Mouse (Mus musculus): Measurements from ENCODE around the gene Mycbp2. TPM values are rescaled to one million over a fixed set of nuclear protein-coding genes. Genes with fewer than 3 reads are reported as not detected.

Mycbp2 gene
- total and polyA plus RNA-seq, 3 experiments, result 12.6 to 27.5 (median 26.6) TPM

DNA sequence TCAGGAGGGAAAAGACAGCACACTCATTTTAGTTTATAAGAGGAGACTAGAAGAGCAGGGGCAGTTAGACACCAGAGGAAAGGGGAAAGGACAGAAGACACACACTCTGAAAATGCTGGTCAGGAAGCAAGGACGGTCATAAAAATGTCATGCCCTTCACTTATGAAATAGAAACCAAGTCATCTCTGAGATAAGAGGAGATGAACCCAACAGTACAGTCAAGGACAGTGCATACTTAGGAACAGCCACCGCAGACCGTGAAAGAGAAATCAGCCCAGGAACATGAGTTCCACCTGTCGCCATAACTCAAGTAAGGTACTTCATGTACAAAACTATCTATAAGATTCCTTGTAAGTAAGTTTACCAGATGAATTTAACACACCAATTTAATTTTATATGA lies 33.7 kb downstream of the Mycbp2 start:
- Histone ChIP-seq H3K27ac (no peak overlapping the region), H3K27me3 (ENCODE audit: control insufficient read depth, insufficient read depth, low read length) (no peaks in the 10 kb centered on the region), H3K4me1 (ENCODE audit: control insufficient read depth, insufficient read depth, low read length) (no peaks in the 10 kb centered on the region), H3K9ac (ENCODE audit: low read depth, low read length) (no peak overlapping the region), H3K4me3 (no peak overlapping the region), H3K79me2 (replicated peaks; ENCODE audit: control insufficient read depth, insufficient read depth, low read length) (no peaks in the 10 kb centered on the region; the same call in 1 of the 2 replicates), H3K36me3 (ENCODE audit: control insufficient read depth, insufficient read depth, low read length) (no peaks in the 10 kb centered on the region; the same call in none of the 2 replicates)
- no peak for DNase-seq
- TF ChIP-seq EP300 (IDR thresholded peaks at IDR 0.05; ENCODE audit: insufficient read depth, low read depth, low read length) (no peak), POLR2A (IDR thresholded peaks at IDR 0.05; ENCODE audit: insufficient read depth, low read depth, low read length) (no peak), CTCF (IDR thresholded peaks at IDR 0.05) (no peak)
- intact Hi-C loops (cut with DNase I), result no loop called here
- 96% methylated on average over 4 of the region's 4 CpGs for WGBS

DNA sequence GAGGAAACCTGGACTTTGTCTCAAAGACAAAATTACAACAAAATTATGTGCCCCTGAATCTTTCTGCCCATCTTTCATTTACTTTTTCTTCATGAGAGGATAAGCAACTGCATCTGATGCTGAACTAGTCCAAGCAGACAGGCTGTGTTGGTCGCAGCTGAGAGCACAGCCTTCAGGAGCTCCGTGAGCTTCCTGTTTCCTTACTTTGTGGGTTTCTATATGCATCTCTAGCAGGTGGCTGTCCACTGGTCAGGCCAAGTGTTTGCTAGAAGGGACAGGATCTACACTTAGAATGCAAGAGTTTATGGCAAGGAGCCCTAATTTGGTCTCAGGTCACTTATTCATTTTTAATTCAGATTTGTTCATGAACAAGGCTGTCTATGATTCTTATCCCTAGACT lies 50.4 kb downstream of the Mycbp2 start:
- H3K36me3 ChIP-seq (ENCODE audit: control insufficient read depth, insufficient read depth, low read length), result no peaks in the 10 kb centered on the region; the same call in 1 of the 2 replicates
- H3K79me2 ChIP-seq (replicated peaks; ENCODE audit: control insufficient read depth, insufficient read depth, low read length), result no peaks in the 10 kb centered on the region
- no peaks in the 10 kb centered on the region for H3K4me1 ChIP-seq (ENCODE audit: control insufficient read depth, insufficient read depth, low read length)
- 88% methylated on average over 2 of the region's 2 CpGs for WGBS
- H3K4me3 ChIP-seq, result no peak overlapping the region
- intact Hi-C loops (cut with DNase I), result no loop called here
- H3K27me3 ChIP-seq (ENCODE audit: control insufficient read depth, insufficient read depth, low read length), result no peaks in the 10 kb centered on the region
- TF ChIP-seq EP300 (IDR thresholded peaks at IDR 0.05; ENCODE audit: insufficient read depth, low read depth, low read length) (no peak), POLR2A (IDR thresholded peaks at IDR 0.05; ENCODE audit: insufficient read depth, low read depth, low read length) (no peak), CTCF (IDR thresholded peaks at IDR 0.05) (no peak)
- DNase-seq, result no peak
- H3K9ac ChIP-seq (ENCODE audit: low read depth, low read length), result no peak overlapping the region
- H3K27ac ChIP-seq, result no peak overlapping the region

DNA sequence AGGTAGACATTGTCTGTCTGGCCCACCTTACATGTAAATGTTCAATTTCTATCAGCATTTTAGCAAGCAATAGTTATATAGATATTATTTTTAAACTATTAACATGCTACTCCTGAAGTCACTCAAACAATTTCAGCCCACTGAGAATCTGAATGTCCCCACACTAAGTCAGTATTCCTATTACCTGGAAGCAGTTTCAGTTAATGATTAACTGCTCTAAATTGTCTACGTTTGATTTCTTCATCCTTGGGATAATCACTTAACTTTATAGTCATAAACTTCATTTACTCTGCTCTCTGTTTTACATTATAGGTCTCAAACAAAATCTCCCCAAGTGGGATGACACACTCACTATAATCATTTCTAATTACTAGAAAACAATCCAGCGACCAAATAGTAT lies 60.0 kb downstream of the Mycbp2 start:
- Histone ChIP-seq H3K4me3 (no peak overlapping the region), H3K9ac (ENCODE audit: low read depth, low read length) (no peak overlapping the region), H3K4me1 (ENCODE audit: control insufficient read depth, insufficient read depth, low read length) (no peaks in the 10 kb centered on the region), H3K27ac (no peak overlapping the region), H3K36me3 (ENCODE audit: control insufficient read depth, insufficient read depth, low read length) (peaks cover 2% of the 10 kb centered on the region), H3K79me2 (replicated peaks; ENCODE audit: control insufficient read depth, insufficient read depth, low read length) (no peaks in the 10 kb centered on the region), H3K27me3 (ENCODE audit: control insufficient read depth, insufficient read depth, low read length) (no peaks in the 10 kb centered on the region)
- no peak for DNase-seq
- WGBS, result 92% methylated on average over 2 of the region's 2 CpGs
- intact Hi-C loops (cut with DNase I), result no loop called here
- TF ChIP-seq CTCF (IDR thresholded peaks at IDR 0.05) (no peak), POLR2A (IDR thresholded peaks at IDR 0.05; ENCODE audit: insufficient read depth, low read depth, low read length) (no peak), EP300 (IDR thresholded peaks at IDR 0.05; ENCODE audit: insufficient read depth, low read depth, low read length) (no peak)

DNA sequence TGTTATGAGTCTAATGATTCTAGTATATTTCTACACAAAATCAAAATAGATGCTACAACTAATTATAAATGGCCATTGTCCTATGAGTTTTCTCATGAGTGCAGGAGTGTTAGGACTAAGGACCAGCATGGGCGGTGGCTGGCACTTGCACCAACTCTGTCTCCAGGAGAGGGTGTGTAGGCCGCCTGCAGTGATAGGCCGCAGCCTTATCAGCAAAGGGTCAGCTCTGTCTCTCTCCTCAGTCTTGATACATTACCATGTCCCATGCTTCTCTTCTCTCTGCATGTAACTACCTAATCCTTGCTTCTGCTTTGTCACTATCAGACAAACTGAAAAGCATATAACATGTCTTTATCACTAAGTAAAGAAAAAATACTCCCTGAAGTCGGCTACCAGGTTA lies 69.9 kb downstream of the Mycbp2 start:
- no peaks in the 10 kb centered on the region for H3K79me2 ChIP-seq (replicated peaks; ENCODE audit: control insufficient read depth, insufficient read depth, low read length)
- TF ChIP-seq EP300 (IDR thresholded peaks at IDR 0.05; ENCODE audit: insufficient read depth, low read depth, low read length) (no peak), POLR2A (IDR thresholded peaks at IDR 0.05; ENCODE audit: insufficient read depth, low read depth, low read length) (no peak), CTCF (IDR thresholded peaks at IDR 0.05) (no peak)
- no peaks in the 10 kb centered on the region for H3K27me3 ChIP-seq (ENCODE audit: control insufficient read depth, insufficient read depth, low read length)
- 80% methylated on average over 4 of the region's 4 CpGs for WGBS
- no peak overlapping the region for H3K27ac ChIP-seq
- peaks cover 2% of the 10 kb centered on the region; the same call in 1 of the 2 replicates for H3K36me3 ChIP-seq (ENCODE audit: control insufficient read depth, insufficient read depth, low read length)
- DNase-seq, result no peak
- no peak overlapping the region for H3K9ac ChIP-seq (ENCODE audit: low read depth, low read length)
- H3K4me1 ChIP-seq (ENCODE audit: control insufficient read depth, insufficient read depth, low read length), result no peaks in the 10 kb centered on the region
- intact Hi-C loops (cut with DNase I), result no loop called here
- no peak overlapping the region for H3K4me3 ChIP-seq

DNA sequence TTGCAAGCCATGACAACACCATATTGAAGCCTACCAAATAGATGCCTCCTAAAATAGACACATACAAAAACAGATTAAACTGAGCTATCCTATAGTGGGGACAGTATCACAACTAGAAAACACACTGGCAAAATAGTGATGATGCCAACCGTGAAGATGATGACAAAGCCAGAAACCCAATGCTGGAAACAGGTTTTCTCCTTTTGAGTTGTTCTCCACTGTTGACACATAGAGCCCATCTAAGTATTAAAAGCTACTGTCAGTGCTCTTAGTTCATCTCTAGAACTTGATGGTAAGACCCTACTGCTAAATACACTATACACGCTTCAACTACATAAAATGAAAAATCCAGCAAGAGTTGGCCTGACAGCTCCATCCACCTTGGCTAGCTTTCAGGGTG lies 86.2 kb downstream of the Mycbp2 start:
- Histone ChIP-seq H3K79me2 (replicated peaks; ENCODE audit: control insufficient read depth, insufficient read depth, low read length) (no peaks in the 10 kb centered on the region), H3K27ac (no peak overlapping the region), H3K27me3 (ENCODE audit: control insufficient read depth, insufficient read depth, low read length) (no peaks in the 10 kb centered on the region), H3K36me3 (ENCODE audit: control insufficient read depth, insufficient read depth, low read length) (peaks cover 2% of the 10 kb centered on the region; the same call in 1 of the 2 replicates), H3K4me1 (ENCODE audit: control insufficient read depth, insufficient read depth, low read length) (no peaks in the 10 kb centered on the region), H3K9ac (ENCODE audit: low read depth, low read length) (no peak overlapping the region), H3K4me3 (no peak overlapping the region)
- TF ChIP-seq POLR2A (IDR thresholded peaks at IDR 0.05; ENCODE audit: insufficient read depth, low read depth, low read length) (no peak), EP300 (IDR thresholded peaks at IDR 0.05; ENCODE audit: insufficient read depth, low read depth, low read length) (no peak), CTCF (IDR thresholded peaks at IDR 0.05) (no peak)
- no peak for DNase-seq
- WGBS, result 98% methylated on average over 2 of the region's 2 CpGs
- intact Hi-C loops (cut with DNase I), result no loop called here

DNA sequence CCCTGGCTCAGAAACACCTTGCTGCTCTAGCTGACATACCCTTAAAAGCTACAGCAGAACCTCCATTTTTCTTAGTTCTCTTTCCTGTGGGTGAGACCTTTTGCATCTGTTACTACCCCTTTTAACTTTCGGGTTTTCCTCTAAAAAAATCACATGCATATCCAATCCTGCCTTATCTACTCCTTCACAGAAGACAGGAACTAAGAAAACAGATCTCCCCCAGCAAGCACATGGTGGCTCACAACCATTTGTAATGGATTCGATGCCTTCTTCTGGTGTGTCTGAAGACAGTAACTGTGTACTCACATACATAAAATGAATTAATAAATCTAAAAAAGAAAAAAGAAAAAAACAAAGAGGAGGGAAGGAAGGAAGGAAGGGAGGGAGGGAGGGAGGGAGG lies 87.9 kb downstream of the Mycbp2 start:
- no peak overlapping the region for H3K27ac ChIP-seq
- no peaks in the 10 kb centered on the region for H3K27me3 ChIP-seq (ENCODE audit: control insufficient read depth, insufficient read depth, low read length)
- no peaks in the 10 kb centered on the region for H3K4me1 ChIP-seq (ENCODE audit: control insufficient read depth, insufficient read depth, low read length)
- no peak overlapping the region for H3K4me3 ChIP-seq
- TF ChIP-seq EP300 (IDR thresholded peaks at IDR 0.05; ENCODE audit: insufficient read depth, low read depth, low read length), result no peak
- no peak for TF ChIP-seq POLR2A (IDR thresholded peaks at IDR 0.05; ENCODE audit: insufficient read depth, low read depth, low read length)
- no peak overlapping the region for H3K9ac ChIP-seq (ENCODE audit: low read depth, low read length)
- peaks cover 2% of the 10 kb centered on the region; the same call in 1 of the 2 replicates for H3K36me3 ChIP-seq (ENCODE audit: control insufficient read depth, insufficient read depth, low read length)
- 82% methylated on average over 2 of the region's 2 CpGs for WGBS
- no peak for DNase-seq
- H3K79me2 ChIP-seq (replicated peaks; ENCODE audit: control insufficient read depth, insufficient read depth, low read length), result no peaks in the 10 kb centered on the region
- intact Hi-C loops (cut with DNase I), result no loop called here

All from heart, adult 2 months (tissue).